Mouse (Mus musculus): ENCODE data around the gene Ciao1. TPM values are rescaled to one million over a fixed set of nuclear protein-coding genes. Genes with fewer than 3 reads are reported as not detected.
A peak's percentile ranks its signal among the peaks of the same experiment; 100 is the strongest.

Ciao1 gene
- total and polyA plus RNA-seq, 2 experiments from 2014 or later, result 53.7 to 65.9 TPM

GRCm38 (mm10) chr2:127269491-127270299 is 22.1 kb upstream of the Ciao1 start, which contains the start of gene Stard7:
Gene Stard7 (plus strand): TSS chr2:127270218.
- Histone ChIP-seq H3K36me3 (replicated peaks; ENCODE audit: control insufficient read depth, insufficient read depth, low read length) (peaks cover 6% of the 10 kb centered on the region; the same call in 1 of the 2 replicates), H3K9me3 (replicated peaks; ENCODE audit: control insufficient read depth, low read length) (no peaks in the 10 kb centered on the region), H3K4me2 (ENCODE audit: low read depth, low read length) (peak within 1 kb of the TSS; percentile 93), H3K9ac (replicated peaks; ENCODE audit: low read depth, low read length) (peak within 1 kb of the TSS; percentile 93), H3K27me3 (ENCODE audit: control insufficient read depth, insufficient read depth, low read length) (no peaks in the 10 kb centered on the region), H3K4me3 (ENCODE audit: low read depth, low read length) (peak within 1 kb of the TSS; percentile 89), H3K4me1 (ENCODE audit: control insufficient read depth, insufficient read depth) (peaks cover 13% of the 10 kb centered on the region), H3K27ac (ENCODE audit: low read depth) (peak within 1 kb of the TSS; percentile 99)
- under 1% methylated on average over 48 of the region's 49 CpGs for WGBS
- peak; percentile 98 for DNase-seq (ENCODE audit: low spot score)
- ATAC-seq (ENCODE audit: insufficient read depth, low read depth), result peak; percentile 97
- TF ChIP-seq EP300 (IDR thresholded peaks at IDR 0.05; ENCODE audit: low read depth), result peak; percentile 68; the same call in 1 of the 2 replicates
- peak; percentile 56 for TF ChIP-seq CTCF (IDR thresholded peaks at IDR 0.05; ENCODE audit: low read depth)

GRCm38 (mm10) chr2:127267854-127268253 is 20.2 kb upstream of the Ciao1 start:
- WGBS, result 50% methylated on average over 4 of the region's 4 CpGs

GRCm38 (mm10) chr2:127262480-127262879 is 14.9 kb upstream of the Ciao1 start:
- Histone ChIP-seq H3K4me1 (ENCODE audit: control insufficient read depth, insufficient read depth) (peaks cover 8% of the 10 kb centered on the region; the same call in 1 of the 2 replicates), H3K36me3 (replicated peaks; ENCODE audit: control insufficient read depth, insufficient read depth, low read length) (peaks cover 26% of the 10 kb centered on the region), H3K4me2 (ENCODE audit: low read depth, low read length) (no peak overlapping the region), H3K9ac (replicated peaks; ENCODE audit: low read depth, low read length) (no peak overlapping the region), H3K27ac (ENCODE audit: low read depth) (no peak overlapping the region), H3K4me3 (ENCODE audit: low read depth, low read length) (no peak overlapping the region), H3K27me3 (ENCODE audit: control insufficient read depth, insufficient read depth, low read length) (no peaks in the 10 kb centered on the region), H3K9me3 (replicated peaks; ENCODE audit: control insufficient read depth, low read length) (no peaks in the 10 kb centered on the region)
- DNase-seq (ENCODE audit: low spot score), result no peak
- TF ChIP-seq EP300 (IDR thresholded peaks at IDR 0.05; ENCODE audit: low read depth), result no peak
- TF ChIP-seq CTCF (IDR thresholded peaks at IDR 0.05; ENCODE audit: low read depth), result no peak
- no peak for ATAC-seq (ENCODE audit: insufficient read depth, low read depth)

More at GRCm38 (mm10) chr2:127267854-127268253, 20.2 kb upstream of the Ciao1 start:
- no peaks in the 10 kb centered on the region for H3K9me3 ChIP-seq (replicated peaks; ENCODE audit: control insufficient read depth, low read length)
- no peak overlapping the region for H3K4me3 ChIP-seq (ENCODE audit: low read depth, low read length)
- H3K27me3 ChIP-seq (ENCODE audit: control insufficient read depth, insufficient read depth, low read length), result no peaks in the 10 kb centered on the region
- DNase-seq (ENCODE audit: low spot score) (no peak), ATAC-seq (ENCODE audit: insufficient read depth, low read depth) (no peak)
- peaks cover 4% of the 10 kb centered on the region; the same call in 1 of the 2 replicates for H3K36me3 ChIP-seq (replicated peaks; ENCODE audit: control insufficient read depth, insufficient read depth, low read length)
- peak; percentile 34 for TF ChIP-seq CTCF (IDR thresholded peaks at IDR 0.05; ENCODE audit: low read depth)
- TF ChIP-seq EP300 (IDR thresholded peaks at IDR 0.05; ENCODE audit: low read depth), result no peak
- H3K27ac ChIP-seq (ENCODE audit: low read depth), result no peak overlapping the region
- H3K4me1 ChIP-seq (ENCODE audit: control insufficient read depth, insufficient read depth), result peaks cover 9% of the 10 kb centered on the region
- H3K4me2 ChIP-seq (ENCODE audit: low read depth, low read length), result no peak overlapping the region
- no peak overlapping the region for H3K9ac ChIP-seq (replicated peaks; ENCODE audit: low read depth, low read length)

GRCm38 (mm10) chr2:127259340-127259739 is 11.7 kb upstream of the Ciao1 start:
- 63% methylated on average over 5 of the region's 5 CpGs for WGBS
- Histone ChIP-seq H3K4me2 (ENCODE audit: low read depth, low read length) (no peak overlapping the region), H3K4me3 (ENCODE audit: low read depth, low read length) (no peak overlapping the region), H3K9me3 (replicated peaks; ENCODE audit: control insufficient read depth, low read length) (no peaks in the 10 kb centered on the region), H3K27ac (ENCODE audit: low read depth) (0 out of 2 replicates have a peak overlapping the region, but pooled peaks have one; percentile 11), H3K9ac (replicated peaks; ENCODE audit: low read depth, low read length) (no peak overlapping the region), H3K36me3 (replicated peaks; ENCODE audit: control insufficient read depth, insufficient read depth, low read length) (peaks cover 44% of the 10 kb centered on the region), H3K27me3 (ENCODE audit: control insufficient read depth, insufficient read depth, low read length) (no peaks in the 10 kb centered on the region), H3K4me1 (ENCODE audit: control insufficient read depth, insufficient read depth) (peaks cover 8% of the 10 kb centered on the region; the same call in 1 of the 2 replicates)
- TF ChIP-seq CTCF (IDR thresholded peaks at IDR 0.05; ENCODE audit: low read depth), result no peak
- ATAC-seq (ENCODE audit: insufficient read depth, low read depth), result no peak
- DNase-seq (ENCODE audit: low spot score), result no peak

GRCm38 (mm10) chr2:127255294-127255693 is 7.7 kb upstream of the Ciao1 start:
- H3K27ac ChIP-seq (ENCODE audit: low read depth), result no peak overlapping the region
- DNase-seq (ENCODE audit: low spot score) (no peak), ATAC-seq (ENCODE audit: insufficient read depth, low read depth) (no peak)
- no peaks in the 10 kb centered on the region for H3K27me3 ChIP-seq (ENCODE audit: control insufficient read depth, insufficient read depth, low read length)
- WGBS, result 77% methylated on average over 6 of the region's 6 CpGs
- H3K4me3 ChIP-seq (ENCODE audit: low read depth, low read length), result no peak overlapping the region
- no peak overlapping the region for H3K9ac ChIP-seq (replicated peaks; ENCODE audit: low read depth, low read length)
- no peaks in the 10 kb centered on the region for H3K9me3 ChIP-seq (replicated peaks; ENCODE audit: control insufficient read depth, low read length)
- H3K4me1 ChIP-seq (ENCODE audit: control insufficient read depth, insufficient read depth), result peaks cover 27% of the 10 kb centered on the region
- H3K36me3 ChIP-seq (replicated peaks; ENCODE audit: control insufficient read depth, insufficient read depth, low read length), result peaks cover 44% of the 10 kb centered on the region
- H3K4me2 ChIP-seq (ENCODE audit: low read depth, low read length), result no peak overlapping the region
- TF ChIP-seq EP300 (IDR thresholded peaks at IDR 0.05; ENCODE audit: low read depth), result no peak
- TF ChIP-seq CTCF (IDR thresholded peaks at IDR 0.05; ENCODE audit: low read depth), result no peak
